Mouse (Mus musculus) kidney, postnatal 10 days (tissue): Measurements from ENCODE around the gene Tmem135.

ENCODE experiments used
- DNase-seq: peaks from one replicate; pipeline ENCODE4 v3.0.0; 2021; ENCODE audit warnings: mixed read lengths

Tmem135 gene

DNA sequence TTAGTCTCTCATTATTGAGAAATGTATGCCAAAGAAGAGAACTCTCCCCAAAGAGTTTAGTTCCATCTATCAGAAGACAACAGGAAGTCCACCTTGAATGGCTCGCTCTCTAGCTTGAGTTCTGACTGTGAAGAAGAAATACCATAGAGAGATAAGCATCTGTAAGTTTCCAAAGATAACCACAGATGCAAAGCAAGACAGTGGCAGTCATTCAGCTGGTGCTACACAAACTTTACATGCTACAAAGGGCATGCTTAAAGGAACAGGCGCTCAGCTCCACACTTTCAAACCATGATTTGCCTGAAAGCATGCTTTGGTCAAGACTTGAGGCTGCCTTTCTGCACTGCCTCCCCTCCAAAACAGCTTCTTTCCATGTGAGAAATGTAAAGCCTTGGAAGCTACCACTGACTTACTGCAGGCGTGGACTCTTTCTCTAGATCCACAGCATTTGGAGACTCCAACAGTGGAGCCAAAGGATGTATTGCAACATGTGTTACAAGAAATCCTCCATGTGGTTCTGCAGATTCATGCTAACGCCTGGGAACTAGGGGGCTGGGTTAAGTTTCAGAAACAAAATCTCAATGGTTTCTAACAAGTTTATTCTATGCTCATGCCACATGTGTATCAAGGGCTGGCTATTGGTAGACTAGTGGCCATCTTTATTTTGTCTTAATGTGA is 232.1 kb downstream of the Tmem135 start:
- no peak for DNase-seq

DNA sequence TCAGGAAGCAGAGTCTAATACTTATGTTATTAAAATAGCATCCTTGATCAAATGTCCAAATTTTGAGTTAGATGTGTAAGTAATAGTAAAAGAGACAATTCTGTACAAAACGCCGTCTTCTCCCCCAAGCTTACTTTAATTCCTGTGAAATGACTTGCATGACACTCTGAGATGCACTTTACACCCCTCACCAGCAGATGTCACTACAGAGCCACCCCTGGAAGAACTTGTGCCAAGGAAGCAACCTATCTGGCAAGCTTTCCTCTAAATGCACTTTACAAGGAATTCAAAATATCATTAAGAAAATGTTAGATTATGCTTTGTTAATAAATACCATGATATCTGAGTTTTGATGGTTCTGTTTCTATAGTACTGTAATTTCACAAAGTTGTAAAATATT is 235.4 kb downstream of the Tmem135 start:
- DNase-seq: peak; percentile 85

DNA sequence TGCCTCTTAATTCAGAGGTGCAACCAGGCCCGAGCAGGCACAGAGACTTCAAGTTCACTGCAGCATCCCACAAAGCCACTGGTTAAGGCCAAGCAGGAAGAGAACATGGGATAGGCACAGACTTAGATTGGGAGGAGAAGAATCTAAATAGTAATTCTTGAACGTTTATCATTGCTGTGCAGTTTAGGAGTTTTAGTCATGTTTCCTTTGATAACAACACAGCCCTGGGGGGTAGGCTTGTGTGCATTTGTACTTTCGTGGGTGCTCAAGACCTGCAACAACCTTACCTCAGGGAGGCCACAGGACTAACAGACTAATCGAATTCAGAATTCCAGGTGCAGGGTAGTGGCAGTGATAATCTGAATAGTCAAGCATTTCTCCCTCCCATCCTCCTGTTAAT is 238.5 kb downstream of the Tmem135 start:
- no peak for DNase-seq

DNA sequence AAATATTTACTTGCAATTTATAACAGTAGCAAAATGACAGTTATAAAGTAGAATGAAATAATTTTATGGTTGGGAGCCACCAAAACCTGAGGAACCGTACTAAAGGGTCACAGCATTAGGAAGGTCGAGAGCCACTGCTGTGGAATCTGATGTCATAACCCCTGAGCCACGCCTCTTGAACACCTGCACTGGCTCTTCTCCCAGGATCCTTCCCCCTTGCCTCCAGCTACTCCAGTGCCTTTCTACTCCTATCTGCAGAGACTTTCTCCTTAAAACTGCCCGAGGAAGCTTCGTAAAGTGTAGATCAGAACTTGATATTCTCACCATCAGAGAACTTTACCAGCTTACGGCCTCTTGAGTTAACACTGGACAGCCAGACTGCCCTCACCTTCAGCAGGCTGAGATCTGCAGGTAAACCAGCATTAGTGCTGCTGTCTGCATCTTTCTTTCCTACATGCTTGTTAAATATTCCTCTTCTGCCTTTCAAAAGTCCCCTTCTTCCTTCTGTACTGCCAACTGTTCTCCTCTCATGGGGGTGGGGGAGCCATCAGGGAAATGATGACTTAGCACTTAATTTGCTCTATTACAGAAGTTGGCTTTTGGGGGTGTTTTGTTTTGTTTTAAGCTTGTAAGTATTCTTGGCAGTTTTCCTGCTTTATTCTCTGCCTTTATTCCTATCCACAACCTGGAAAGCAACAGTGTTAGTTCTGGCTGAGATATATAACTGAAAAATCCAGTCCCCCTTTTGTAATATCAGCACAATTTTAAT is 242.2 kb downstream of the Tmem135 start:
- DNase-seq: no peak

DNA sequence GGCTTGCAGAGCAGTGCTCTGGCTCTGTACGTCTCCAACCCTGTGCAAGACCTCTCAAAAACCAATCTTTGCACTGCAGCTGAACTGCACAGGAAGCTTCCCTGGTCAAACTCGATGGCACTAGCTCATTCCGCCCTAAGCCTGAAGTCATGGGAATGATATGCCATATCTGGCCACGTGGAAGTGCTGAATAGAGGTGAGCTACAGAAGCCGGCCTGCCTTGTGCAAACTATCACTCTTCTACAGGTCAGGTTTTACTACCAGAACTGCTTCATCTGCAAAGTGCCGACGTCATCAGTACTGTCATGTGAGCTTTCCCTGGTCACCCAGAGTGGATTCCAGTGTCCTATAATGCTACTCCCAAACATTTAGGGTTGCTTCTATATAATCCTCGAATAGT is 246.7 kb downstream of the Tmem135 start:
- no peak for DNase-seq

DNA sequence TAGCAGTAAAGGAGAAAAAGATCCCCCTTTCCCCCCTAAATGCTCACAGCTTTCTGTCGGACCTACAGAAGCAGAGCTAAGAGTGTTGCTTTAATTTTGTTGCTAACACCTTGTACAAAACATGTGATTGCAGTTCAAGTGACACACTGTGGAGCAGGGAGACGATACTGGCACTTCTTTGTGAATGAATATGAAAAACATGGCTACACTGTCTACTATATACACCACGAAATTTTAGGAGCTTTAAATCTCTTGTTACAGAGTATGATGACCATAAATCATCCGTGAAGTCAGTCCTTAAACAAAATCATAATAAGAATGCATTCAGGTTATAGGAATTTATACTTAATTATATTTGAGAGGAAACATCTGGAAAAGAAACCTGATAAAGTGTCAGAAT is 247.4 kb downstream of the Tmem135 start:
- DNase-seq: no peak

DNA sequence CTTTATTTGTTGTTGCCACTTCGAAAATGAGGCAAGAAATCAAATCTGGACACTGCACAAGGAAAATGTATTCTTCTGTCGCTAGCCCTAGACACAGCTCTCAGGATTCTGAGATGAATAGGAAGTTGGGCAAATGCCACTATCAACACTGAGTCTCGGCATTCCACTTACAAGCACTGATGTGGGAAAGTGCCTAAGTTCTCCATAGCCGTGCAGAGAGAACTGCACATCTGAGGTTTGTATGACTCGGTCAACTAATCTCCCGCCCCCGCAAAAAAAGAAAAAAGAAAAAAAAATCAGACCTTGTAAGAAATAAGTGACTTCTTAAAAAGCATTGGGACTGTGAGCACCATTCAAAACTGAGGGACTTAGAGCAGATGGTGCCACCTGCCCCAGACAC is 248.3 kb downstream of the Tmem135 start:
- DNase-seq: no peak

DNA sequence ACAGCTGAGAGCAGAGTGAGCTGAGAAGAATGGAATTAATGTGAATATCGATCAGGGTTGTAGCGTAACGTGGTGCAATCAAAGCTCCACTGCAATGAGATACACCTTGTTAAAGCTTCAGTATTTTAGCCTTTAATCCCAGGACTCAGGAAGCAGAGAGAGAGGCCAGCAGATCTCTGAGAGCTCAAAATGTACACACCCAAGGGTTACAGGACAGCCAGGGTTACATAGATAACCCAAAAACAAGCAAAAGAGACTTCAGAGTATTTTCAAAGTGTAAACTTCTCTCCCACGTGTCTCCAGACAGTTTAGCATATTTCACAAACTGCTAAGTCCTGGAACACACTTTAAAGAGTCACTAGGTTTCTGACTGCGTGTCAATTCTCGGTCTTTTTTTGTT is 248.8 kb downstream of the Tmem135 start:
- no peak for DNase-seq

DNA sequence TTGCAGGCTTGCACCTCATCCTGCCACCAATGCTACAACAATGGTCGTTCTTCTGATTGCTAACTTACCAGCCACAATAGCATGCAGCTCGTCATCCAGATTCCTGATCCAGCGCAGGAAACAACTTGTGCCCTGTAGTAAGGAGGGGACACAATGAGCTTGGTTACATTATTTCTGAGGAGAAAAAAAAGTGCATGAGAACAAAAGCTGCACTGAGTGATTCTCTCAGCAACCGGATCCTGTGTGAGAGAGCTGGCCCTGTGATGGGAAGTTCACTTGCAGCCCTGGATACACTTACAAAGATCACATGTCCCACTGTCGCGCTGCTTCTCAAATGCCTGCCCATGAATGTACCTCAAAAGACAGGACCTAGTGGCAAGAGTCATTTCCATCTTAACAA is 252.7 kb downstream of the Tmem135 start:
- no peak for DNase-seq

DNA sequence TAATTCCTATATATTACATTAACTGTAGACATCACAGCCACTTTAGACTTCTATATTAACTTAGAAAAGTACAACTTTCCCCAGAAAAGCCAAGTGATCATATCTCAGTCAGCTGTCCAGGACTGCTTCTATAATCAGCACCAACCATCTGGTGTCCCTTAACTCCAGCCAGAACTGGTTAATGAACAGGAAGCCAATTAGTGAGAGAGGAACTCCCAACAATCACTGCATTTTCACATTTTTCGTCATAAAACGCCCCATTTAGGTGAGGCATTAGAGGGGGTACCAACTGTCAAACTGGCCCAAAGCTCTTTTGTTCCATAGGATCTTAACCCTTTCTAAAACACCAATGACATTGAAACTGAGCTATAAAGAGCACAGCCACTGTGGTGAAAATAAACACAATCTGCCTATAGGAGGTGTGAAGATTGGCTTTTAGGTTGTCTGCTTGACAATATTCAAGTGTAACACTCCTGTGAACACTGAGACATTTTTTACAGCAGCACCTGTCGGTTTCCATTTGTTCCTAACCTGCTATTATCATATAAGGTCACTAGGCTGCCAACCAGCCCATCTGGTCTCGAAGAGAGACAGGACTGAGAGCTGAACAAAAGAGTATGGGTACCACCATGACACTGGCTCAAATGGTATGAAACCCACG is 263.3 kb downstream of the Tmem135 start:
- DNase-seq: no peak

DNA sequence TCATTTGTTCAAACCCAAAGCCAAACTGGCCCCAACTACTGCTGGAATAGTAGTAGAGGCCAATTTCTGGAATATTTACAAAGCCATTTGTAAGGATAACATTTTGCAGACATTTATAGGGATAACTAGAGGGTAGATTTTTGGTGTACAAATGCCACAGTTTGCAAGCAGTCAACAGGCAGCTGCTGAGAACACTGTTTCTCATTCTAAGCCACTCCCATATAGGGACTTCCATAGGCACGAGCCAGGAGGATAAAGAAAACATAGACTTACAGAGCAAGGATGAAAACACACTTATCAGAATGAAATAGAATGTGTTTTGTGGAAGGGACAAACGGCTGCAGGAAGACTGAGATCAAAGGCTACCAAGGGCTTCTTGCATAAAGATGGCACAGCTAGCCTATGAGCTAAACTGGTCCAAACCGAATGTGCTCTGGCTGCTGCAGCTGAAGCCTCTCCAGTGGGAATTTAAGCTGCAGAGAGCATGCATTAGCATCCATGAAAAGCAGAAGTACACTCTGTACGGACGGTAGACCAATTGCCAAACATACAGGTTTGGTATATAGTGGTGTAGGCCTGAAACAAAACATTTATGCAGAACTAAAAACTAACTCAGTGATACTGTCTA is 269.0 kb downstream of the Tmem135 start:
- DNase-seq: no peak

DNA sequence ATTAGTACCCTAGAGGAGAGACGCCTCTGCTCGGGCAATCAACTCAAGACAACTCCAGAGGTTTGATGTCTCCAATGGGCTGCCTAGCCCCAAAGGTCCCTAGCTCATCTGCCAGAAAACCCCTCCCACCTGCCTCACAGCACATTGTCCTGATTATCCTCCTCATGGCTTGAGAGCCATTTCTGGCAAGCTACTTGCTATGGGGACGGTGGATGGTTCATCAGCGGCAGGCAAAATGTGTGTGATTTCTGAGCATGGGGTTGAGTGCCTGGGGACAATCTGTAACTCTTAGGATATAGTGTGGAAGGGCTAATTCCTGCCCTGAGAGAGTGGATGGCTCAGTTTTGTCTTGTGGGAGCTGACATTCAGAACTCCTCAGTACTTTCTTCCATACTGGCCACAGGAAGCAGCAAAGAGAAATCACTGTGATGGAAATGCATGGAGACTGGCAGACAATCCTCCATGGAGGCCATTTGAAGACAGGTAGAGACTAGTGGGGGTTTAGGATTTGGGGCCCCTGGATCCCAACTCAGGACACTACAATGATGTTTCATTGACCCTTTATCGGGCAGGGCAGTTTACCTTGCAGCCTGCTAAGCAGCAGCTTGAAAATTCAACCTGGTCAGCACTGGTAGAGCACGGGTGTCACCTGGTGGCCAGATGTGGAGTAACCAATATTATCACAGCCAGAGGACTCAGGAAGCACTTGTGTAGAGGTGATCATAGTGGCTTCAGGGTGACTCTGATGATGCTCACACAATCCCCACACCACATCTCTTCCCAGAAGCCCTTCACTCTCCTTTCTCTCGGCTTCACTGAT is 277.7 kb downstream of the Tmem135 start:
- peak; percentile 75 for DNase-seq

DNA sequence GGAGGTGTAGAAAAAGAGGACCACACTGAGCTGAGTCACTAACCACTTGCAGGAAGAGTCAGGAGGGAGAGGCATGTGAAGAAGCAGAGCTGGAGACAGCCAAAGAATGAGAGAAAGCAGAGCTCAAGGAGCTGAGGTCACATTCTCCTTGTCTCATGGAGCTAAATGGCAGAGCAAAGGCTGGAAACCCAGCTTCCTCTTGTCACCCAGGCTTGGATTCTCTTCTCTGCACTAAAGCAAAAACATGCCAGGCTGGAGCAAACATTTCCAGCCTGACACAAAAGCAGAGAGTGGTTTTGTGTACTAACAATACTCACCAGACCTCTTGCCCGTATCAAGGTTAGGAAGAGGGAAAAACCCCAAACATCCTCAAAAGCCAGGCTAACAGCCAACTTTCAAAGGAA is 287.8 kb downstream of the Tmem135 start:
- DNase-seq: peak; percentile 17

DNA sequence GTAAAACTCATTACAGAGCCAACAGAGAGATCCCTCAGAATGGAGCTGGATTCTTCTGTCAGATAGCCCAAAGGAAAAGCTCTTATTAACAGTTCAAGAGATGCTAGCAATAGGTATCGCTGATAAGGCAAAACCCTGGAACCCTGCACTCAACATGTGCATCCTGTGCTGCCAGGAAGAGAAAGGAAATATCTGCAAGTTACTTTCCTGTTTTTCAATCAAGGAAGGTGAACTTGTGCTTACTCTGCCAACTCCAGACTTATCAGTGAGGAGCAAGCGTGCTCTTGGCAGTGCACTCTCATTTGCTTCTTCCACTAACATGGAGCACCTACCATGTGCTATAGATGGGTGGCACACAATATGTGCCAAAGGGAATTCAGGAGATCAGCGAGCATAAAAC is 288.4 kb downstream of the Tmem135 start:
- peak; percentile 25 for DNase-seq

DNA sequence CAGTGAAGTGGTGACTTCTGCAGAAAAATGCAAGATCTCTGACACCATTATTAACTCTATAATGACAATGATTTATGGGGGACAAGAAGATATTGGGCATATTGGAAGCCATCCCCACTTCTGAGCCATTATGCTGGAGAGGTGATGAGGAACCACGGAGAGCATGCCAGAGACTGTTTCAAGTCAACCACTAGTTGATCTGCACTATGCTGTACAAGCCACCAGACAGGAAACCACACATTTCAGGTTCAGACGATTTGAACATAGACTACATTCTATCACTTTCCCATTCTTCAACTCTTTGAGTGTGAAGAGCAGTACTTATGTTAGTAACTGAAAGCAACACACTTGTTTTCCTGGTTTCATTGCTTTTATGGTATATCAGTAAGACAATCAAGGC is 297.6 kb downstream of the Tmem135 start:
- no peak for DNase-seq

DNA sequence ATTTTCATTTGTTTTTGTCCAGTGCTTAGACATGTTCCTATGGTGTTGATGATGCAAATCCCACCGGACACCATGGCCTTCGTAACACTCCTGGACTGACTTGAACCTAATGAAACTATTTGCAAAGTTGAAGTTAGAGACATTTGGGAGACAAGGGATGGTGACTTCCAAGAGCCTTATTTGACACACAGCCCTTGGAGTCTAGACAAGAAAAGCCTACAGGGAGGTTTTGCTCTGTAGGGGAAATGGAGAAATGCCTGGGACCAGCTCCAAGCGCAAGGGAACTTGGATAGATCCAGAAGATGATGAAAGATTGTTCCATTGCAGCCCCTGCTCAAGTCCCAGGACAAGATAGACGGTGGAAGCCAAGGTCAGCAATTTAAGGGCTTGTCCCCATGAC is 304.3 kb downstream of the Tmem135 start:
- peak; percentile 28 for DNase-seq
